Mouse (Mus musculus): ENCODE data around the gene Atp5c1.

Gene Atp5c1

DNA sequence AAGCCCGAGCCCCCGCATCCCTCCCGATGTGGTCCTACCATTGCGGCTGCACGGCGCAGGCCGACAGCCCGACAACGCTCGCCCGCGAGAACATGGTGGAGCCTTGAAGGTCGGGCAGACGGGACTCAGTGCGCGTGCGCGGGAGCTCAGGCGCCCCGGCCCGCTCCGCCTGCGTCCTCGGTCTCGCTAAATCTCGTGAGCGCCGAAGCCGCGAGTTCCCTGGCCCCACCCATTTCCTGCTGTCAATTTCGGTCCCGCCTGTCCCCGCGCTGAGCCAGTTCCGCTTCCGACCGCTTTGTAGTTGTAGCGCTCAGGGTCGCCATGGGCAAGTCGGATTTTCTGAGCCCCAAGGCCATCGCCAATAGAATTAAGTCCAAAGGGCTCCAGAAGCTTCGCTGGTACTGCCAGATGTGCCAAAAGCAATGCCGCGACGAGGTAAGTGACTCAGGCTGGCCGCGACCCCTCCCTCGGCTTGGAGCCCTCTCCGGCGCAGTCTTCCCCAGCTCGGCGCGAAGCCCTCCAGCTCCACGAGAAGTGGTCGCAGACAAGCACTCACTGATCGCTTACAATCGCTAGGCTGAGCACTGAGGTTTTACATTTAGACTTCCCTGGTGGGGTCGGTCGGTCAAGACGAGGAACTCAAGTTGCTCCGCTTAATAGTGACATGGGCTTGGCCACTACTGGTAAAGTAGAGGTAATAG, at the start of gene Atp5c1, which contains the start of gene Kin:
Atp5c1 (minus strand) TSS at position 201 of the 701 bp plus-strand sequence.
Kin (plus strand) TSS at position 284 of the 701 bp plus-strand sequence.
- peak; percentile 99 for DNase-seq

- no peak for DNase-seq
Observed at GRCm38 (mm10) chr2:10128571-10128970, 48.3 kb upstream of the Atp5c1 start.

GRCm38 (mm10) chr2:10127471-10127870, 47.2 kb upstream of the Atp5c1 start:
- no peak for DNase-seq

DNA sequence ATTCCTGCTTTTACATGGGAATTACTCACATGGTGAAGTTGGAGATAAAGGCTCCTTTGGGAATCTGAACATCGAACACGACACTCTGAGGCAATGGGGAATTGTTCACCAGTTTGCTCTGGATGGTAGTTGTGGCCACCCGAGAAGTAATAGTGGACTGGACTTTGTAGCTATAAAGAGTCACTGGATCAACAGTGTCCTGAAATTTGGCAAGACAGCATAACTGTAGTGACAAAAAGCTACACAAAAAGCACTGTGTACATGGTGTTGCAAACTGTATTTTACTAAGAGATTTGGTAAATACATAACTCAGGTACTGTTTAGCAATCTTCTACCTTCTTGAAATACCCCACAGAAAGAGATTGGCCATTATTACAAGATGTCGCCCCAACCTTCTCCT, 45.8 kb upstream of the Atp5c1 start:
- DNase-seq = no peak

GRCm38 (mm10) chr2:10121826-10122225, 41.5 kb upstream of the Atp5c1 start:
- no peak for DNase-seq

DNA sequence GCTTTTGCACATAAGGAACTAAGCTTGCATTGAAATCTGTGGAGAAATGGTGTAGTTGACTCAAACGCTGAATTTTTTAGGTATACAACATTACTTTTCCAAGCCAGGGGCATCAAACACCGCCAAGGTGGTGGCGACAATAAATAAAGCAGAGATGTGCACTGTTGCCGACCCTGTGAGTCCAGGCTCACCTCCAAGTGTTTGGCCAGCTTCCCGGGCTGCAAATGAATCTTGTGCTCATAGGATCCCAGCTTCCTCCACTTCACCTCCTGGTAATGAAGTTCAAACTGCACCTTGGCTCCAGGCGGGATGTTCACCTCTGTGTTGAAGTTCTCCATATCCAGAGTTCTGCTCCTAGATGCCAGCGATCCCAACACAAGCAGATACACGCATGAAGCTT, 39.0 kb upstream of the Atp5c1 start:
- no peak for DNase-seq

DNA sequence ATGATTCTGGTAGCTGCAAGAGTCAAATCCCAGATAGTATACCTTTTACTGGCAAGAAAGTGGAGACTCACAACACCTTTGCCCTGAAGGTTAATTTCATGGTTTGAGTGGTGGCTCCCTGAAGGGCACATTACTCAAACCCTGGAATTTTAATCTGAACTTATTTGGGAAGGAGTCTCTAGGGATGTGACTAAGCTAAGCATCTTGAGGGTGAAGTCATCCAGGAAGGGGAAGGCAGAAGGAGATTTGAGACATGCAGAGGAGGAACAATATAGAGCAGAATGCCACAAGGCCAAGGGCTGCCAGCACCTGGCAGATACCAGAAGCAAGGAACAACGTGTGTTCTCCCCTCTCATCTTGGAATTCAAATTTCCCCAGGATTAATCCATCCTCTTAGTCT, 38.4 kb upstream of the Atp5c1 start:
- no peak for DNase-seq

DNA sequence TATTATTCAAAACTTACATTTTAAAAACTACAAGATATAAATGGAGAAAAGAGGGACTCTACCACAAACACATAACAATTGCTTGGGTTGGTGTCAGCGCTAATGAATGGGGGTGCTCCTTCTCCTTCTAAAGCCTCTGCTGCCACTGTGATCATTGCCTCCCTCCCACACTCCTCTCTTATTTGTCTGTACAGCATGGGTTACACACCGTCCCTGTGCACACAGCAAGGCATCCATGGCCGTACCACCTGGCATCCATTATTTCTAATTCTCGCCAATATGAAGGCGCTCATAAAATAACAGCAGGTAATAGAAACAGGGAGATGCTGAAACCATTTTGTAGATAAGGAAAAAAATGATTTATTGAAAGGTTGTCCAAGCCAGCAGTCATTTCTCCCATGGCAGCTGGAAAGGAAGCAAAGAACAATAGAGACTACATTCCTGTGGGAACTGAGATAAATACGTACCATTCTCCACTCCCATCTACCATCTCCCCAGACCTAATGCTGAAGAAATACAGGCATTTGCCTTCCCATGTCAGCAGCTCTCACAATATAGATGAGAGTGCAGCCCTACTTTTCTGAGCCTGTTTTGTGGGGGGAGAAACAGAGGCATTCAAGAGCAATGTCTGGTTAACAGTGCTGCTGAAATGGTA, 28.4 kb upstream of the Atp5c1 start:
- no peak for DNase-seq

- peak; percentile 61 for DNase-seq
Observed at GRCm38 (mm10) chr2:10101180-10101579, 20.9 kb upstream of the Atp5c1 start.

DNA sequence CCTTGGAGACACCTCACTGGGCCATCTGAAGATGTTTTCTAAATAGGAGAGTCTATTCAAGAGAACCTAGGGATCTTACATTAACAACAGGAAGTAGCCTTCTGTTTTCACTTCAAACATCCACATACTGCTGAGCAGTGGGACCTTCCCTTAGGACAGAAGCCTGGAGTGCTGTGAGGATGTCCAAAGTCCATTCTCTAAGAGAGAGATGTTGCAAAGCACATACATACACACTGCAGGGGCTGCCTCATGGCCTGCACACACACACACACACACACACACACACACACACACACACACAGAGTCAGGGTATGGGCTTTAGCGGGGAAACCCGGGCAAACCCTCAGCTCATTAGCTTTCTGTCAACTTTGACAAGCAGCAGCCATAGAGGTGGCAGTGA, 20.2 kb upstream of the Atp5c1 start:
- DNase-seq = no peak

- DNase-seq = peak; percentile 72
Observed at GRCm38 (mm10) chr2:10098598-10099215, 18.4 kb upstream of the Atp5c1 start.

GRCm38 (mm10) chr2:10094327-10095100, 14.2 kb upstream of the Atp5c1 start:
- no peak for DNase-seq

- no peak for DNase-seq
Observed at GRCm38 (mm10) chr2:10087256-10087850, 7.0 kb upstream of the Atp5c1 start.

GRCm38 (mm10) chr2:10082737-10083136, 2.4 kb upstream of the Atp5c1 start:
- DNase-seq = no peak

DNA sequence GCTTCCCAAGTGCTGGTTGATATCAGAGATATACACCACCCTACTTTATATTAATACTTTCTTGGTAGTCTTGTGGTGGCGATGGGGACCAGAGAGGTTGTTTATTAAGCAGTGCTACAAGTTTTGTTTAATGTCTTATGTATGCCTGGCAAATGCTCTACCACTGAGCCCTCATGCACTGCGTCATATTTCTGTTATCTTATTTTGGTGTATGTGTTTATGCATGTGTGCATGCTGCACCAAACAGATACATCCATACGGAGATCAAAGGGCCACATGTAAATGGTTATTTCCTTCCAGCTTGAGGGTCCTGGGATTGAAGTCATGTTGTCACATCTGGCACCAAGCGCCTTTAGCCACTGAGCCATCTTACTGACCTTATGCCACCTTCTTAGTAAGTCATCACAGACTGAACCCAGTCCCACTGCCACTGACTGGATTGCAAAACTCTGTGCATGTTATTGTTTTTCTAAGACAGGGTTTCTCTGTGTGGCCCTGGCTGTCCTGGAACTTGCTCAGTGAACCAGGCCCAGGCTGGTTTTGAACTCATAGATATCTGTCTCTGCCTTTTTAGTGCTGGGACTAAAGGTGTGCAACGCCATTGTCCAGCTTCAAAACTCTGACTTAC, 1.3 kb upstream of the Atp5c1 start:
- no peak for DNase-seq

- no peak for DNase-seq
Observed at GRCm38 (mm10) chr2:10079745-10080309, 483 bp downstream of the Atp5c1 start.

DNA sequence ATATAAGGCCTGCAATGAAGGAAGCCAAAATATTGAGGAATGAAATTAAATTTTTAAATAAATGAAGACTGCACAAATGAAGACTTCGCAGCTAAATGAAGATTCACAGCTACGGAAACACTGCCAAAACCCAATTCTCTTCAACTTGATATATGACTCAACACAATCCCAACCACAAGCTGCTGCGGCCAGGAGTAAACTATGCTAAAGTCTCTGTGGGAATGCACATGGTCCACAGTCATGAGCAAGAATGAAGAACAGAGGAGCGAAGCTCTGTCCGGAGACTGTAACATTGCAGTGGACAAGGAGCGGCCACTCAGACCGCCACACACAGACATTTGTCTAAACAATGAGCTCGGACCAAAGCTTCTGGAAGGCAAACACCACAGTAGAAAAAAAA, 3.6 kb downstream of the Atp5c1 start:
- DNase-seq = no peak

- DNase-seq = no peak
Observed at GRCm38 (mm10) chr2:10074470-10074869, 5.8 kb downstream of the Atp5c1 start.

- DNase-seq = no peak
Observed at GRCm38 (mm10) chr2:10071751-10072150, 8.6 kb downstream of the Atp5c1 start.

GRCm38 (mm10) chr2:10058836-10059235, 21.5 kb downstream of the Atp5c1 start:
- DNase-seq = no peak

DNA sequence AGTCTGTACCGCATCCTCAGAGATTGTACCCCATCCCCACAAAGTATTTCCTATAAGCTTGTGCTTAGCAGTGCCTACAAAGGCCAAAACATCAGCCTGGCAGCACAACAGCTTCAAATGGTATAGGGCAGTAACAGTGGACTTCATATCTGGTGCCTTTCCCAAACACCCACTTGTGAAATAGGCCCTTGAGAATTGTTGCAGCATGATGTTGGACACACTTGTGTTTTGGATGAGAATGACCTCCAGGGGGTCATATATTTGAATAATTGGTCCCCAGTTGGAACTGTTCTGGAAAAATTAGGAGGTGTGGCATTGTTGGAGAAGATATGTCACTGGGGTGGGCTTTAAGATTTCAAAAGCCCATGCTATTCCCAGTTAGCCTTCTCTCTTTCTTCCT, 28.3 kb downstream of the Atp5c1 start:
- DNase-seq = no peak

DNA sequence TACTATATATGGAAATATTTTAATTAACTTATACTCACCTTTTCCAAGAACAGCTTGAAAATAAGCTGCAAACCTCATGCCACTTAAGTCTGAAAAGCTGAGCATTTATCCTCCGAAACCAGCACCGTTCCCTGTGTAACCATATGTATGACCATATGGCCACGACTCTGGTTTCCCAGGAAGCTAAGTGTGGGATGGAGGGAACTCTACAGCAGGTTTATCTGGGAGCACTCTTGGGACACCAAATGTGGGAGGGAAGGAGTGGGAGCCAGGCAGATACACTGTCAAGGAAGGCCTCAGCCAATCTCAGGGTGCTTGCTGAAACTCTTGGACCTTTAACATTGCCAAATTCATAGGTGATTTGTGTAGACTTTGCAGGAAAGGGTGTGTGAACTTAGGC, 29.4 kb downstream of the Atp5c1 start:
- DNase-seq = no peak
